Mouse (Mus musculus) kidney, adult 2 months (tissue): ENCODE measurements at regions not wholly inside any gene's neighbourhood (a gene's known extent, or its start where the extent isn't known, plus 50 kb on each side); places are given as distances from the start of the nearest gene placed in this dataset.
"Not testable (repeated sequence)": the region's sequence is repeated elsewhere in the genome, so short reads cannot be mapped to it uniquely, and the experiment has no call there.

Experiments used
- CTCF ChIP-seq: fragments of 200-500 bp; conservative IDR thresholded peaks from 2 replicates; pipeline ENCODE4 v1.5.1; 2011; ENCODE audit warnings: low read depth, mild to moderate bottlenecking, control low read depth, low read length, moderate library complexity, mixed read lengths; ENCODE audit not compliant: insufficient read depth, insufficient read length
- POLR2A ChIP-seq: fragments of 200-500 bp; IDR thresholded peaks from one replicate; pipeline ENCODE4 v1.6.1; 2011; ENCODE audit warnings: low read depth, low read length, control low read depth

DNA sequence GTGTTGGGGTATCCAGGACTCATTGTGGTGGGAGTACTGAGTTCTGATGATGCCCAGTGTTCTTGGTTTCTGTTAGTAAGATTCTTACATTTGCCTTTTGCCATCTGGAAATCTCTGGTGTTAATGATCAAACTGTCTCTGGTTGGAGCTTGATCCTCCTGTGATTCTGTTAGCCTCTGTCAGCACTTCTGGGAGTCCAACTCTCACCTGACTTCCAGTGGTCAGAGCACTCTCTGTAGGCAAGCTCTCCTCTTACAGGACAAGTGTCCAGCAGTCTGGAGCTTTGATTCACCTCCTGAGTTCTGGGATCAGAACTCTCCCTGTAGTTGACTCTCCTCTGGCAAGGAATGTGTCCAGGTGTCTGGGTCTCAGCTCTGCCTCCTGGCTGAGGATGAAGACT lies 2108.5 kb upstream of the Pcdh17 start:
- not testable (repeated sequence) for TF ChIP-seq POLR2A, CTCF
